Mouse (Mus musculus) heart, postnatal 0 days (tissue): ENCODE data around the gene Adad2. TPM values are rescaled to one million over a fixed set of nuclear protein-coding genes. Genes with fewer than 3 reads are reported as not detected.

ENCODE experiments used
- ATAC-seq: fragments of 200-750 bp; cut with Nextera tagmentation; 2 replicates; pipeline ENCODE4 v1.8.0; 2017; ENCODE audit warnings: low read depth, moderate number of reproducible peaks, moderate library complexity; ENCODE audit not compliant: insufficient read depth
- DNase-seq: peaks from one replicate; pipeline ENCODE4 v3.0.0-alpha.2; 2016; ENCODE audit warnings: low spot score
- H3K27ac ChIP-seq: fragments of 300-500 bp; sonication (generic); 2 replicates; pipeline ENCODE4 v1.5.1; 2014; ENCODE audit warnings: low read depth, mild to moderate bottlenecking
- H3K27me3 ChIP-seq: fragments of 300-500 bp; sonication (generic); 2 replicates; pipeline ENCODE4 v1.6.1; 2014; ENCODE audit warnings: low read length, mixed read lengths; ENCODE audit not compliant: control insufficient read depth, insufficient read depth
- H3K36me3 ChIP-seq: fragments of 300-500 bp; sonication (generic); replicated peaks from 2 replicates; pipeline ENCODE4 v1.6.1; 2014; ENCODE audit warnings: low read length, mixed read lengths; ENCODE audit not compliant: control insufficient read depth, insufficient read depth
- H3K4me1 ChIP-seq: fragments of 300-500 bp; sonication (generic); 2 replicates; pipeline ENCODE4 v1.6.1; 2014; ENCODE audit warnings: antibody characterized with exemption; ENCODE audit not compliant: control insufficient read depth, insufficient read depth
- H3K4me2 ChIP-seq: fragments of 300-500 bp; sonication (generic); 2 replicates; pipeline ENCODE4 v1.6.1; 2014; ENCODE audit warnings: low read depth, mild to moderate bottlenecking, low read length, moderate library complexity
- H3K4me3 ChIP-seq: fragments of 300-500 bp; sonication (generic); 2 replicates; pipeline ENCODE4 v1.5.1; 2014; ENCODE audit warnings: low read depth, low read length
- H3K9ac ChIP-seq: fragments of 300-500 bp; sonication (generic); replicated peaks from 2 replicates; pipeline ENCODE4 v1.6.1; 2014; ENCODE audit warnings: low read depth, low read length, mixed read lengths
- H3K9me3 ChIP-seq: fragments of 300-500 bp; sonication (generic); replicated peaks from 2 replicates; pipeline ENCODE4 v1.6.1; 2016; ENCODE audit warnings: low read length; ENCODE audit not compliant: control insufficient read depth
- CTCF ChIP-seq: IDR thresholded peaks from 2 replicates; pipeline ENCODE4 v1.5.1; 2016; ENCODE audit warnings: antibody characterized with exemption, control low read depth, low read depth
- EP300 ChIP-seq: IDR thresholded peaks from 2 replicates; pipeline ENCODE4 v1.6.1; 2016; ENCODE audit warnings: antibody characterized with exemption, low read depth
- WGBS: fragments of 180-500 bp; shearing (Covaris S2); extraction: QIAGEN DNeasy Blood & Tissue Kit; methylation state at CpG from one replicate; pipeline ENCODE4 v1.1.7; 2014; 5-methylcytosine and 5-hydroxymethylcytosine counted together
- polyA plus RNA-seq: library from polyadenylated mRNA; unstranded; fragments of >200 nt; fragmentation: Nextera tagmentation; extraction: Ambion mirVana; gene quantifications from 2 replicates; pipeline ENCODE4 v1.2.1, GENCODE M21; 2015
- total RNA-seq: library from RNA; depleted of rRNA; stranded (reverse); fragments of >200 nt; gene quantifications from 2 replicates; pipeline ENCODE4 v1.2.3, GENCODE M21; 2014; ENCODE audit warnings: low replicate concordance

Gene Adad2
- total and polyA plus RNA-seq, 2 experiments from 2014 or later = not detected

- H3K4me3 ChIP-seq = no peak overlapping the region
- H3K36me3 ChIP-seq = no peaks in the 10 kb centered on the region
- no peak overlapping the region for H3K27ac ChIP-seq
- 0 out of 2 replicates have a peak, but pooled peaks cover 3% of the 10 kb centered on the region for H3K27me3 ChIP-seq
- no peak for TF ChIP-seq CTCF
- no peak for TF ChIP-seq EP300
- peaks cover 6% of the 10 kb centered on the region; the same call in 1 of the 2 replicates for H3K4me1 ChIP-seq
- DNase-seq = no peak
- H3K9ac ChIP-seq = no peak overlapping the region
- 67% methylated on average over 6 of the region's 7 CpGs for WGBS
- H3K4me2 ChIP-seq = no peak overlapping the region
- ATAC-seq = no peak
- no peaks in the 10 kb centered on the region for H3K9me3 ChIP-seq
Measured at GRCm38 (mm10) chr8:119616358-119616757, 3.8 kb downstream of the Adad2 start.

- DNase-seq (no peak), ATAC-seq (no peak)
- TF ChIP-seq CTCF = no peak
- TF ChIP-seq EP300 = no peak
- 90% methylated on average over 4 of the region's 4 CpGs for WGBS
- Histone ChIP-seq H3K27me3 (0 out of 2 replicates have a peak, but pooled peaks cover 3% of the 10 kb centered on the region), H3K4me1 (peaks cover 6% of the 10 kb centered on the region; the same call in 1 of the 2 replicates), H3K4me2 (no peak overlapping the region), H3K9ac (no peak overlapping the region), H3K36me3 (no peaks in the 10 kb centered on the region), H3K27ac (no peak overlapping the region), H3K9me3 (no peaks in the 10 kb centered on the region), H3K4me3 (no peak overlapping the region)
Measured at GRCm38 (mm10) chr8:119616811-119617210, 4.3 kb downstream of the Adad2 start.

DNA sequence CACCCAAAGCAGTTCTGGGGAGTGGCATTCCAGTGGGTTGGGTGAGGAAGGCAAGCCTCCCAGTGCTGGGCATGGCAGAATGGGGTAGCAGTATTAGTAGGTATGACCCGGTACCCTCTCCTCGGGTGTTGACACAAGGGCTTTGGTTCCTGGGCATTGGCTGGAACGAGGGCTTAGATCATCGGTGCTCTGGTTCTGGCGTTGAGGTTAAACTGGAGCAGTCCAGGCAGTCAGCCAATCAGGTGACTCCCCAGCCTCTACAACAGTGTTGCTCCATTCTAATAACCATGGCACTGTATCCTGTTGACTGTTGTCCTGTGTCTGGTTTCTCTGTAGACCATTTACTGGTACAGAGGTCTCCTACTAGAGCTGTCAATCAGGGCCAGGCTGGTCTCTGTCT, 5.0 kb downstream of the Adad2 start:
- ATAC-seq (no peak), DNase-seq (no peak)
- H3K27me3 ChIP-seq = 0 out of 2 replicates have a peak, but pooled peaks cover 3% of the 10 kb centered on the region
- H3K9me3 ChIP-seq = no peaks in the 10 kb centered on the region
- no peak overlapping the region for H3K9ac ChIP-seq
- no peak overlapping the region for H3K4me3 ChIP-seq
- H3K4me2 ChIP-seq = no peak overlapping the region
- no peak for TF ChIP-seq EP300
- no peak for TF ChIP-seq CTCF
- H3K4me1 ChIP-seq = peaks cover 6% of the 10 kb centered on the region; the same call in 1 of the 2 replicates
- no peaks in the 10 kb centered on the region for H3K36me3 ChIP-seq
- H3K27ac ChIP-seq = no peak overlapping the region
- WGBS = 68% methylated on average over 5 of the region's 5 CpGs

DNA sequence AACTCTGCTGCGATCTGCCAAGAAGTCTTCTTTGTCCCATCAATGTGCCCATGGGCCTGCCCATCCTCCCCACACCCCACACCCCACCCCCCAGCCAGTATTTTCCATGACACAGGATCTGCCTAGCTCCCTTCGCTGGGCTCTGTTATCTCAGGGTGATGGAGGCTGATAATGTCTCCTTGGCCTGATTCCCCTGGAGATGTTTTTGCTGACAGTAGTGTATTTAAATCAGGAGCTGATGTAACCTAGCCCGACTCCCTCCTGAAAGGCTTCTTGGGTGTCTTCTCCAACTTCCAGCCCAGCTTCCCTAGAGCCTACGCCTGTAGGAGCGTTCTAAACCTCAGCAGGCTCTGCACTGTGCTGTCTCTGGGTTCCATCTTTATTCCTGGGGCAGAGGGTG, 6.3 kb downstream of the Adad2 start:
- H3K4me1 ChIP-seq = peaks cover 6% of the 10 kb centered on the region; the same call in 1 of the 2 replicates
- no peak overlapping the region for H3K9ac ChIP-seq
- no peak overlapping the region for H3K27ac ChIP-seq
- no peak for TF ChIP-seq EP300
- no peak for TF ChIP-seq CTCF
- H3K9me3 ChIP-seq = no peaks in the 10 kb centered on the region
- 42% methylated on average over 5 of the region's 5 CpGs for WGBS
- DNase-seq = no peak
- no peak for ATAC-seq
- H3K4me3 ChIP-seq = no peak overlapping the region
- 0 out of 2 replicates have a peak, but pooled peaks cover 3% of the 10 kb centered on the region for H3K27me3 ChIP-seq
- no peaks in the 10 kb centered on the region for H3K36me3 ChIP-seq
- no peak overlapping the region for H3K4me2 ChIP-seq

- Histone ChIP-seq H3K4me1 (peaks cover 6% of the 10 kb centered on the region; the same call in 1 of the 2 replicates), H3K36me3 (no peaks in the 10 kb centered on the region), H3K4me3 (no peak overlapping the region), H3K9me3 (no peaks in the 10 kb centered on the region), H3K27me3 (0 out of 2 replicates have a peak, but pooled peaks cover under 1% of the 10 kb centered on the region), H3K9ac (no peak overlapping the region), H3K27ac (no peak overlapping the region), H3K4me2 (no peak overlapping the region)
- no peak for DNase-seq
- TF ChIP-seq EP300 (no peak), CTCF (no peak)
- 66% methylated on average over 6 of the region's 6 CpGs for WGBS
- ATAC-seq = no peak
Measured at GRCm38 (mm10) chr8:119620116-119620840, 7.7 kb downstream of the Adad2 start.
